Mouse (Mus musculus) regulatory T cell (primary cell): ENCODE results near the gene Vdac2.

Experiments used
- in situ Hi-C: fragments of 300-600 bp; cut with MboI, MseI; formaldehyde crosslinking; loops from one replicate; pipeline ENCODE4 v1.15.1; 2025; ENCODE audit warnings: high pct_unique_total_duplicates

Gene Vdac2

GRCm38 (mm10) chr14:21816255-21816654 is 8.8 kb upstream of the Vdac2 start:
- in situ Hi-C loops: no loop called here

DNA sequence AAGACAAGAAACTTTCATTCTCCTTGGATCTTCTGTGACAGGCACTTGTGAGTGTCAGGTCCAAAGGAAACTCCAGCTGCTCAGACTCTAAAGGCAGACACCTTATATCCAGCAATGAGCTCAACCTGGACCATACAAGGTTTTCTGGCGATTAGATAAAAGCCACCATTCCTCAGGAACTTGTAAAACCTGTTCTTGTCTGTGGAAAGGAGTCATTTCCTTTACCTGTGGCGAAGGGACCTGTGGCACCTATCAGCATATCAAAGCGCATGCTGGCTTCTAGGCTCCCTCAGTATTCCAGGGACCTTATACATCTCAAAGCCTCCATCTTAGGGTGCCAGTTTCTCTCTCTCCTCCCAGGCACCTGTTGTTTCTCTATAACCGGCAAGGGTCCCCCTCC is 7.6 kb upstream of the Vdac2 start:
- in situ Hi-C loops: no loop called here

DNA sequence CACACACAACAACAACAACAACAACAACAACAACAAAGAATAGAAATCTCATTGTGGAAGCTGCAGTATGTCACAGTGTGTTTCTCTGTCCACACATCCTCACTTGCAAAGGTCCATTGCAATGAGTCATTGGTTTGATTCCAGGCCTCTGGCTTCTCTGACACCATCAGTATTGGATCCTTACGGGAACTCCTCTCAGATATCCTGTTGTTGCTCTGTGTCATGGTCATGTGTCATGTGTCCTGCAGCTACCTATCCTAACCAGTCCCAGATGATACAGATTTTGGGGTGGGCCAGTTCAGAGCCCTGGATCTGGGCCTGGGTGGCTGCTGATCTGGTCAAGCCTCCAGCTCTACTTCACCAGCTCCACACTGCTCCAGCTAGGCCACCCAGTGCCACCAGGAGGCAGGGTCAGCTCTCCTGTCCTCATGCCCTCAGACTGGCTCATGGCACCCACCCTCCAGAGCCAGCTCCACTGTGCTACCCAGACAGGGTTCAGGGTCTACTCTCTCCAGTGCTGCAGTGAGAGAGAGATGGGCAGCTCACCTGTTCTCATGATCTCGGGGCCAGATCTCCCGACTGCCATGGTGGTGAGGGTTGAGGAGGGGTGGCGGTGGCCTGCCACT is 4.0 kb upstream of the Vdac2 start:
- in situ Hi-C loops: no loop called here

DNA sequence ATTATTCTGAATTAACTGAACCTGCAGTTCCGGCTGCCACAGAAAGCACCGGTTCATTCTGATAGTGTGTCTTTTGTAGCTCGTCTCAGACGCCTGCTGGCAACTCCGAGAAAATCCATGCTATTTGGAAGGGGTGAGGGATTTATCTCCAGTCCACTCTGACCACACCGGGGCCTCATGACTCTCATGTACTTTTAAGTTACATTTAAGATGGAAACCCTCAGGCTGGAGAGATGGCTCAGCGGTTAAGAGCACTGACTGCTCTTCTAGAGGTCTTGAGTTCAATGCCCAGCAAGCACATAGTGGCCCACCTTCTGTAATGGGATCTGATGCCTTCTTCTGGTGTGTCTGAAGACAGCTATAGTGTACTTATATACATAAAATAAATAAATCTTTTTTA is 2.7 kb upstream of the Vdac2 start:
- in situ Hi-C loops: no loop called here

DNA sequence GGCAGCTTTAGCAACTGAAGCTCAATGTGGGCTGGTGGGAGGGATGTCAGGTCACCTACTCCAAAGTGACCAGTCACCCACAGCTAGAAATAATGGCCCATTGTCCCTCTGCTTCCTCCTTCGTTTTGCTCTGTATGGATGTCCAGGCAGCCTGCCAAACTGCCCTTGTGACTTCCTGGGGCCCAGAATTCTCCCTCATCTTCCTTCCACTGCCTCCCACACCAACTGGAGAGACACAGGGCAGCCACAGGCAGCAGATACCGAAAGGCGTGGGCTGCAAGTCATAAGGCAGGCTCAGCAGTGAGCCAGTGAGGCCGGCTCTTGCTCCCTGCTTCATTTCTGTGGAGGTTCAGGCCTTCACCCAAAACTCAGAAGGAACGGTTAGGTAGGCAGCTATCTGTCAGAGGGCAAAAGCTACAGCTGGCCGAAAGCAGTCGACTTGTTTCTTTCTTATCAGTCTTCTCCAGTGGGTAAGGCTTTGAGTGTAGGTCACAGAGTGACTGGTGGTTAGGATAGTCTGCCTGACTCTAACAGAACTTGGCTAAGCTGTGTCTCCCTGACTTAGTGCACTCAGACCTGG is 2.2 kb upstream of the Vdac2 start:
- in situ Hi-C loops: no loop called here

DNA sequence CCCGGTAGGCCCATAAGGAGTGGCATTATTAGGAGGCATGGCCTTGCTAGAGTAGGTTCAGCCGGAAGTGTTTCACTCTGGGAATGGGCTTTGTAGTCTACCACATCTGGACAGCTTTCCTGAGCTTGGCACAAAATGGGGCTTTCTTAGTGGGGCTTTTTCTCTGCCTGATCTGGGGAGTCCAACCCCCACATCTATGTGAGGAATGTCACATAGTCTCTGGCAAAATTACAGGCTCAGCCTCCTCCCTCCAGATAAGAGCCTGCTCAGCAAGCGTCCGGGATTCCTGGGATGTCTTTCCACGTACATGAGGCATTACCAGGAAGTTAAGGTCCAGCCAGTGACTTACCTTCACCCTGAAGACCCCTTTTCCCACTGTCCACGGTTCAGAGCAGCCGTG is 1.1 kb upstream of the Vdac2 start:
- in situ Hi-C loops: no loop called here

DNA sequence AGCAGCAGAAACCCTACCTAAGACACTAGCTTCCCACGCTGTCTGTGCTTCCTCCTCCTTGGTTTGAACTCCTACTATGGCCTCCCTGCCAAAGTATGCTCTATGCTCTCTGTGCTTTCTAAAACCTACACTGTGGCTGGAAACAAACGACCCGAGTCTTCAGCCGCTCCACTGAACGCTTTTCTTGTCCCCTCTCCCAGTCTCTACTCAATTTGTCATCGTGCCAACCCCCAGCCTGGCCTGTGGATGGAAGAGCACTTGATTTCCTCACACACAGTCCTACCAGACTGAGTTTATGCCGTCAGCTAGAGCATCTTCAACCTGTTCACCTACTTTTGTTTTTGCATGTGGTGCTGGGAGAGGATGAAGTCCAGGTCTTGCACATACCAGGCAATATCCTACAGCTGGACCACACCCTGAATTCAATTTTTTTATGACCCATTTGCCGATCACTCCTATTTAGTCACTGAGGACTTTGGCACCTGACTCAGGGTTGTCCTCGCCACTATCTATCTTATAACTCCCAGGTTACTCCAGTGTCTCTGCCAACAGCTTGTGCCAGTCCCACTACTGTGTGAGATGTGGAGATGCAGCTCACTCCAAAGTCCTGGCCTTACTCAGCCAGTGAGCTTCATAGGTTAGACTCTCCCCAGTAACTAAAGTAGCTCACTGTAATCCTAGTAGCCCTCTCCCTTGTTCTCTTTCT is 901 bp downstream of the Vdac2 start:
- in situ Hi-C loops: loop anchor here (5.0 to 25.0 kb wide), 2 partner anchors 79 to 1139 kb away; partner anchors contain the start of gene Fut11

DNA sequence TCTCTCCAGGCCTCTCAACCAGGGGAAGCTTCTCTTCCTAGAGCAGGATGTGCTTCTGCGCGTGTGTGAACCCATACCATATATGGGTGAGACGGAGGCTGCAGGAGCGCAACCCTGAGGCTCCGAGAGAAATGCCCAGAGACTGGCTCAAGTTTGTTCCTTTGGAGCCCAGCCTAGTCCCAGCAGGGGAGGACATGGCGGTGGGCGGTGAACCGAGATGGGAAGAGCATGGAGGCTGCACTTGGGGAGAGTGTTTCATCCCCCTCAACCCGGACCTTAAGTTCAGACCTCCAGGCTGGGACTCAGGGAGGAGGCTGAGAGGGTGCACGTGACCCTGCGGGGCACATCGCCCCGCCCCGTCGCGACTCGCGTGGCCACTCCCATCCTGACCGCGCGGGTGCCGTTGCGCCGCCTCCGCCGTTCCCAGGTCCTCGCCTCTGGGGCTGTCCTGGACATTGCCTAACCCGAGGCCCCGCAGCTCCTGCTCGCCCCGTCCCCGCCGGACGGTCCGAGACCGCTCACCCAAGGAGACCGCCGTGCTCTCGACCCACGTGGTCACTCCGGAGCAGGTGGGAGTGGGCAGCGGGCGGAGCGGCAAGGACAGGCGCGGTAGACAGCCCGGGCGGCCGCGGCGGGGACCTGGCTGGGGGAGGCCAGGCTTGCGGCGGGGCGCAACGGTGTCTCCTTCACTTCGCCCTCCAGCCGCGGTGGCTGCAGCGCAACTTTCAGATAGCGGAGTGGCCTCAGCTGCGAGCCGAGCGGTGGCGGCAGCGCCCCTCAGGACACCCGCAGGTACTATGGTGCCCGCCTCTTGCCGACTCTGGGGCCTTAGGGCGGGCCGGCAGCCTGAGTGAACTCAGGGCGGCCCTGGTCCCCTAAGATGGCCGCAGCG is 6.1 kb downstream of the Vdac2 start:
- in situ Hi-C loops: loop anchor here (10.0 to 25.0 kb wide), 4 partner anchors 326 to 1296 kb away; partner anchors contain the start of gene Fut11

DNA sequence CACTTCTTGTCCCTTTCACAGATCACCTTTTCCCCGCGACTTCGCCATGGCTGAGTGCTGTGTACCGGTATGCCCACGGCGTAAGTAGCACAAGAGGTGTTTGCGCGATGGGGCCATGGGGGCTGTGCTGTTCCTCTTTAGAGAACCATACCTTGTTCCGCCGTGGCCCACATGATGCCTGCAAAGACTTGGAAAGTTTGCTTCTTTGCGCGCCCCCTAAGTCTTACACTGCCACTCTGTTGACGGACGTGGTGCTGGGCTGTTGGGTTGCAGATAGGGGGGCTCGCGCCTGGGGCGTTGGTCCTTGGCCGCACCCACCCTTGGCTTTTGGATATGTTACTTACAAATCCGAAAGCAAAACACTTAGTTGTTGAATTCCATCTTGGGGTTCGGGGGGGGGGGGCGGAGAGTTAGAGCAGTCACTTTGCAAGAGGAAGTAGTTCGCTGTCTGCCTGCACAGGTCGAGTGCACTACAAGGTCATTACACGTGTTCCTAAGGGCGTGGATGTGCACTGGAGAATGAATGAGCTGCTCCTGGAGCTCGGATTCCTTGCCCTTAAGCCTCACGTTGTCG is 6.9 kb downstream of the Vdac2 start:
- in situ Hi-C loops: loop anchor here (10.0 to 25.0 kb wide), 4 partner anchors 327 to 1297 kb away; partner anchors contain the start of gene Fut11

DNA sequence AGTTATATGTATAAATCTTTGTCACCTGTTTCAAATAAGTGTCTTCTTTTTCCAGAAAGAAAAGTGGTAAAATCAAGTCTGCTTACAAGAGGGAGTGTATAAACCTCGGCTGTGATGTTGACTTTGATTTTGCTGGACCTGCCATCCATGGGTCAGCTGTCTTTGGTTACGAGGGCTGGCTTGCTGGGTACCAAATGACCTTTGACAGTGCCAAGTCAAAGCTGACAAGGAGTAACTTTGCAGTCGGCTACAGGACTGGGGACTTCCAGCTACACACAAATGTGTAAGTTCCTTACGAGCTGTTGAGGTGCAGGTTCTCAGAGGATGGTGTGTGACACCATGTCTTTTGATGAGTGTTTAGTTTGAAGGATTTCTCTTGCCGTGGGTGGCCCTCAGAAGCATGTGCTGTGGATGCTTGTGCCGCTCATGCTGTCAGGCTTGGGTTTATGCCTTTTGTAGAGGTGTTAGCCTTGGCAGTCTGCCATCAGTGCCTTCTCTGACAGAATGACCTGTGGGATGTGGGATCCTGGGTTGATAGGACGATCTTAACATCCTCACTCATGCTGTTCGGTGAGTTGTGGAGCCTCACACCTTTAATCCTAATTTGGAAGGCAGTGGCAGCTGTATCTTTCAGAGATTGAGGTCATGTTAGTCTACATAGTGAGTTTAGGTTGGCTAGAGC is 13.4 kb downstream of the Vdac2 start:
- in situ Hi-C loops: loop anchor here (10.0 to 25.0 kb wide), 4 partner anchors 334 to 1304 kb away; partner anchors contain the start of gene Fut11

DNA sequence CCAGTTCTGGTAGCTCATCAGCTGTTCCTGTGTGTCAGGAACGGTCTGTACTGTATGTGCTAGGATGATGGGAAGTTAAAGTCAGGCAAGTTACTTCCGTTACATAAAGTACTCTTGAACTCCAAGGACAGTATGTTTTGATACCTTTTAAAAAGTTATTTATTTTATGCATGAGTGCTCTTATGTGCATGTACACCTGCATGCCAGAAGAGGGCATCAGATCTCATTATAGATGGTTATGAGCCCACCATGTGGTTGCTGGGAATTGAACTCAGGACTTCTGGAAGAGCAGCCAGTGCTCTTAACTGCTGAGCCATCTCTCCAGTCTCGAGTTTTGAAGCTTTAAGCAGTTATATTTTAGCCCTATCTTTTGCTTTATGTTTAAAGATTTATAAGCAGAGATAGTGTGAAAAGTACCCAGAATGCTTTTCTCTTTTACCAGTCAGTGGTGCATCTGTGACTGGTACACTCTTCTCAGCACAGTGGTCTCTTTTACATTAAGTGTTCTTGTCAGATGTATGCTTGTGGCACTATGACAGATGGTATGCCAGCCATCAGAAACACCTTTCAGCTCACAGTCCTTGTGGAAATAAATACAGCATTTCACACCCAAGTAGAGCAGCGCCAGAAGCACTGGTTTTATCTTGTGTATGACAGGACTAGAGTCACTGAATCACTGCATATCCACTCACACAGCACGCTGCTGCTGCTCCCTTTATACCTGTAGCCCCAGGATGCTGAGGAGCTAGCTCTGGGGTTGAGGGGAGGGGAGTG is 17.0 kb downstream of the Vdac2 start:
- in situ Hi-C loops: loop anchor here (25.0 kb wide), 1 partner anchor 1155 kb away; the partner anchor contains the start of gene Fut11

DNA sequence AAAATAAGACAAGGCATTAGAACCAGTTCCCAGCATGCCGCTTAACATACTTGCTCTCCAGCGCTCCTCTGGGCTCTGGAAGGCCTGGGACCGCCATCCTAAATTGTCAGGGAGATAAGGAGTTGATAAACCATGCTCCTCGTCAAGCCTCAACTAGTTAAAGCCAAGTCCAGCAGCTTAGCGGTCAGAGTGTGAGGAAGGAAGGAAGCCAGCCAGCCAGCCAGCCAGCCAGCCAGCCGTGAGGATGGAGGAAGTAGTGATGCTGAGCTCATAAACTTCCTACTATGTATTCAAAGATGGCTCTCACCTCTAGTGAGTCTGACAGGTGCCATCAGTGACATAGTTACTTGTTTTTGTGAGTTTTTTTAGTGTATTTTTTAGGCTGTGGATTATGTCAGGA is 18.2 kb downstream of the Vdac2 start:
- in situ Hi-C loops: loop anchor here (25.0 kb wide), 1 partner anchor 1156 kb away; the partner anchor contains the start of gene Fut11

- in situ Hi-C loops: loop anchor here (25.0 kb wide), 1 partner anchor 1160 kb away; the partner anchor contains the start of gene Fut11
Measured at GRCm38 (mm10) chr14:21846827-21847380, 21.9 kb downstream of the Vdac2 start.

GRCm38 (mm10) chr14:21847381-21848165 is 22.5 kb downstream of the Vdac2 start:
- in situ Hi-C loops: loop anchor here (25.0 kb wide), 1 partner anchor 1160 kb away; the partner anchor contains the start of gene Fut11

- in situ Hi-C loops: loop anchor here (25.0 kb wide), 1 partner anchor 1161 kb away; the partner anchor contains the start of gene Fut11
Measured at GRCm38 (mm10) chr14:21848166-21849154, 23.4 kb downstream of the Vdac2 start, which contains the start of gene Comtd1. Gene Comtd1, minus strand, starts transcription at chr14:21848977.

- in situ Hi-C loops: loop anchor here (5.0 to 25.0 kb wide), 3 partner anchors 37 to 1162 kb away; partner anchors contain the start of genes Dusp13, Fut11 and Samd8
Measured at GRCm38 (mm10) chr14:21849524-21850418, 24.7 kb downstream of the Vdac2 start.
